Mouse (Mus musculus) thymus, adult 2 months (tissue): ENCODE measurements around the gene Dpf1. TPM values are rescaled to one million over a fixed set of nuclear protein-coding genes. Genes with fewer than 3 reads are reported as not detected.
A peak's percentile ranks its signal among the peaks of the same experiment; 100 is the strongest.

ENCODE experiments used
- DNase-seq: peaks from one replicate; pipeline ENCODE4 v3.0.0; 2021
- H3K27ac ChIP-seq: fragments of 200-500 bp; 2 replicates; pipeline ENCODE4 v1.5.1; 2012; ENCODE audit warnings: low read length, control low read depth; ENCODE audit not compliant: control insufficient read depth, insufficient read depth
- H3K27me3 ChIP-seq: fragments of 200-500 bp; 2 replicates; pipeline ENCODE4 v1.6.1; 2012; ENCODE audit warnings: mild to moderate bottlenecking, low read length, moderate library complexity, mixed read lengths; ENCODE audit not compliant: control insufficient read depth, insufficient read depth
- H3K36me3 ChIP-seq: fragments of 200-500 bp; 2 replicates; pipeline ENCODE4 v1.6.1; 2012; ENCODE audit warnings: mild to moderate bottlenecking, low read length, moderate library complexity; ENCODE audit not compliant: control insufficient read depth, insufficient read depth
- H3K4me1 ChIP-seq: fragments of 200-500 bp; replicated peaks from 2 replicates; pipeline ENCODE4 v1.6.1; 2012; ENCODE audit warnings: low read length; ENCODE audit not compliant: control insufficient read depth, insufficient read depth
- H3K4me3 ChIP-seq: fragments of 200-500 bp; 2 replicates; pipeline ENCODE4 v1.5.1; 2012; ENCODE audit warnings: mild to moderate bottlenecking, low read length, control low read depth, moderate library complexity; ENCODE audit not compliant: control insufficient read depth, insufficient read depth
- CTCF ChIP-seq: fragments of 200-500 bp; IDR thresholded peaks from 2 replicates; pipeline ENCODE4 v1.5.1; 2012; ENCODE audit warnings: mild to moderate bottlenecking, control low read depth, low read length, moderate library complexity, borderline replicate concordance; ENCODE audit not compliant: control insufficient read depth, poor library complexity, insufficient read depth; ENCODE audit errors: extremely low read depth
- POLR2A ChIP-seq: fragments of 200-500 bp; IDR thresholded peaks from 2 replicates; pipeline ENCODE4 v1.6.1; 2012; ENCODE audit warnings: mild to moderate bottlenecking, low read length, control low read depth, moderate library complexity; ENCODE audit not compliant: control insufficient read depth, poor library complexity, insufficient read depth; ENCODE audit errors: extremely low read depth
- WGBS: fragments of 180-500 bp; shearing (Covaris S2); methylation state at CpG from one replicate; pipeline ENCODE4 v1.1.7; 2018; 5-methylcytosine and 5-hydroxymethylcytosine counted together
- polyA plus RNA-seq: library from polyadenylated mRNA; depleted of rRNA; stranded (reverse); fragments of >200 nt; gene quantifications from 2 replicates; pipeline ENCODE4 v1.2.3, GENCODE M21; 2012

Dpf1 gene
- polyA plus RNA-seq, 1 experiment: 1.8 TPM

- Histone ChIP-seq H3K27me3 (no peaks in the 10 kb centered on the region), H3K4me1 (no peaks in the 10 kb centered on the region), H3K4me3 (no peak overlapping the region), H3K27ac (no peak overlapping the region), H3K36me3 (no peaks in the 10 kb centered on the region)
- TF ChIP-seq POLR2A: no peak
- DNase-seq: no peak
- WGBS: 94% methylated on average over 16 of the region's 16 CpGs
Observed at GRCm38 (mm10) chr7:29328984-29329383, 25.2 kb downstream of the Dpf1 start.

- Histone ChIP-seq H3K4me1 (no peaks in the 10 kb centered on the region), H3K27me3 (no peaks in the 10 kb centered on the region), H3K36me3 (no peaks in the 10 kb centered on the region), H3K27ac (no peak overlapping the region), H3K4me3 (no peak overlapping the region)
- 94% methylated on average over 7 of the region's 7 CpGs for WGBS
- no peak for DNase-seq
- TF ChIP-seq CTCF: no peak
- no peak for TF ChIP-seq POLR2A
Observed at GRCm38 (mm10) chr7:29334156-29334555, 30.4 kb downstream of the Dpf1 start.

- Histone ChIP-seq H3K27ac (no peak overlapping the region), H3K4me1 (no peaks in the 10 kb centered on the region), H3K36me3 (no peaks in the 10 kb centered on the region), H3K27me3 (no peaks in the 10 kb centered on the region), H3K4me3 (no peak overlapping the region)
- TF ChIP-seq POLR2A (no peak), CTCF (no peak)
- no peak for DNase-seq
Observed at GRCm38 (mm10) chr7:29335276-29335675, 31.5 kb downstream of the Dpf1 start.

- Histone ChIP-seq H3K36me3 (no peaks in the 10 kb centered on the region), H3K27me3 (no peaks in the 10 kb centered on the region), H3K4me1 (no peaks in the 10 kb centered on the region), H3K4me3 (no peak overlapping the region), H3K27ac (no peak overlapping the region)
- TF ChIP-seq POLR2A: no peak
- no peak for TF ChIP-seq CTCF
- no peak for DNase-seq
- 96% methylated on average over 6 of the region's 6 CpGs for WGBS
Observed at GRCm38 (mm10) chr7:29335841-29336671, 32.3 kb downstream of the Dpf1 start.

GRCm38 (mm10) chr7:29336795-29337319, 33.1 kb downstream of the Dpf1 start:
- no peak overlapping the region for H3K27ac ChIP-seq
- no peaks in the 10 kb centered on the region for H3K27me3 ChIP-seq
- 92% methylated on average over 9 of the region's 9 CpGs for WGBS
- no peaks in the 10 kb centered on the region for H3K36me3 ChIP-seq
- no peak overlapping the region for H3K4me3 ChIP-seq
- no peak for DNase-seq
- no peaks in the 10 kb centered on the region for H3K4me1 ChIP-seq
- TF ChIP-seq POLR2A (no peak), CTCF (peak; percentile 39; the same call in 1 of the 2 replicates)

- DNase-seq: no peak
- TF ChIP-seq POLR2A (no peak), CTCF (no peak)
- no peak overlapping the region for H3K4me3 ChIP-seq
- no peaks in the 10 kb centered on the region for H3K27me3 ChIP-seq
- WGBS: 96% methylated on average over 2 of the region's 2 CpGs
- H3K36me3 ChIP-seq: no peaks in the 10 kb centered on the region
- H3K4me1 ChIP-seq: no peaks in the 10 kb centered on the region
- H3K27ac ChIP-seq: no peak overlapping the region
Observed at GRCm38 (mm10) chr7:29337766-29338165, 34.0 kb downstream of the Dpf1 start.

- Histone ChIP-seq H3K4me1 (no peaks in the 10 kb centered on the region), H3K27ac (no peak overlapping the region)
- DNase-seq: no peak
Observed at GRCm38 (mm10) chr7:29338351-29338919, 34.7 kb downstream of the Dpf1 start.

More at GRCm38 (mm10) chr7:29338351-29338919, 34.7 kb downstream of the Dpf1 start:
- WGBS: 97% methylated on average over 9 of the region's 9 CpGs
- H3K36me3 ChIP-seq: no peaks in the 10 kb centered on the region
- TF ChIP-seq POLR2A (no peak), CTCF (no peak)
- no peaks in the 10 kb centered on the region for H3K27me3 ChIP-seq
- no peak overlapping the region for H3K4me3 ChIP-seq
